Mouse (Mus musculus) lung, embryonic 16.5 days (tissue): Measurements from ENCODE around the gene Bhlhe40. TPM values are rescaled to one million over a fixed set of nuclear protein-coding genes. Genes with fewer than 3 reads are reported as not detected.

Source experiments
- ATAC-seq: fragments of 200-750 bp; cut with Nextera tagmentation; 2 replicates; pipeline ENCODE4 v1.8.0; 2017; ENCODE audit warnings: low read depth, mild to moderate bottlenecking, moderate library complexity
- H3K27ac ChIP-seq: fragments of 300-500 bp; sonication (generic); 2 replicates; pipeline ENCODE4 v1.5.1; 2014; ENCODE audit warnings: mild to moderate bottlenecking, control low read depth, low read length
- H3K27me3 ChIP-seq: fragments of 300-500 bp; sonication (generic); 2 replicates; pipeline ENCODE4 v1.6.1; 2014; ENCODE audit warnings: low read depth, low read length, mixed read lengths; ENCODE audit not compliant: control insufficient read depth, insufficient read depth
- H3K36me3 ChIP-seq: fragments of 300-500 bp; sonication (generic); 2 replicates; pipeline ENCODE4 v1.6.1; 2014; ENCODE audit warnings: low read length; ENCODE audit not compliant: control insufficient read depth, insufficient read depth
- H3K4me1 ChIP-seq: fragments of 300-500 bp; sonication (generic); replicated peaks from 2 replicates; pipeline ENCODE4 v1.6.1; 2014; ENCODE audit warnings: low read length, mixed read lengths; ENCODE audit not compliant: control insufficient read depth, insufficient read depth
- H3K4me2 ChIP-seq: fragments of 300-500 bp; sonication (generic); 2 replicates; pipeline ENCODE4 v1.6.1; 2014; ENCODE audit warnings: low read depth, low read length, control low read depth
- H3K4me3 ChIP-seq: fragments of 300-500 bp; sonication (generic); 2 replicates; pipeline ENCODE4 v1.5.1; 2014; ENCODE audit warnings: mild to moderate bottlenecking, low read length, control low read depth
- H3K9ac ChIP-seq: fragments of 300-500 bp; sonication (generic); 2 replicates; pipeline ENCODE4 v1.6.1; 2014; ENCODE audit warnings: low read length, control low read depth
- H3K9me3 ChIP-seq: fragments of 300-500 bp; sonication (generic); 2 replicates; pipeline ENCODE4 v1.6.1; 2016; ENCODE audit warnings: low read length; ENCODE audit not compliant: control insufficient read depth
- WGBS: fragments of 180-500 bp; shearing (Covaris S2); extraction: QIAGEN DNeasy Blood & Tissue Kit; methylation state at CpG from one replicate; pipeline ENCODE4 v1.1.7; 2014; 5-methylcytosine and 5-hydroxymethylcytosine counted together
- polyA plus RNA-seq: library from polyadenylated mRNA; unstranded; fragments of >200 nt; fragmentation: Nextera tagmentation; extraction: Ambion mirVana; gene quantifications from 2 replicates; pipeline ENCODE4 v1.2.1, GENCODE M21; 2015

Gene Bhlhe40
- polyA plus RNA-seq = 14.8 and 16.2 TPM in 2 replicates

- H3K4me2 ChIP-seq = peak within 1 kb of the TSS; percentile 93
- peak within 1 kb of the TSS; percentile 76 for H3K9ac ChIP-seq
- no peaks in the 10 kb centered on the region for H3K9me3 ChIP-seq
- H3K27ac ChIP-seq = peak within 1 kb of the TSS; percentile 99
- peak within 1 kb of the TSS; percentile 68 for H3K4me3 ChIP-seq
- peak; percentile 89 for ATAC-seq
- WGBS = 0% methylated on average over 26 of the region's 43 CpGs
- peaks cover 3% of the 10 kb centered on the region; the same call in 1 of the 2 replicates for H3K36me3 ChIP-seq
- no peaks in the 10 kb centered on the region for H3K27me3 ChIP-seq
- H3K4me1 ChIP-seq = peaks cover 11% of the 10 kb centered on the region
Observed at GRCm38 (mm10) chr6:108660206-108660877, at the start of gene Bhlhe40. Bhlhe40 (plus strand) TSS chr6:108660629.

- no peaks in the 10 kb centered on the region for H3K36me3 ChIP-seq
- H3K4me1 ChIP-seq = no peaks in the 10 kb centered on the region
- no peak overlapping the region for H3K9ac ChIP-seq
- WGBS = 43% methylated on average over 3 of the region's 3 CpGs
- no peak overlapping the region for H3K4me3 ChIP-seq
- ATAC-seq = no peak
- no peak overlapping the region for H3K27ac ChIP-seq
- no peaks in the 10 kb centered on the region for H3K9me3 ChIP-seq
- H3K4me2 ChIP-seq = no peak overlapping the region
- H3K27me3 ChIP-seq = no peaks in the 10 kb centered on the region
Observed at GRCm38 (mm10) chr6:108611663-108612062, 48.8 kb upstream of the Bhlhe40 start.

GRCm38 (mm10) chr6:108618025-108618424 is 42.4 kb upstream of the Bhlhe40 start:
- 81% methylated on average over 10 of the region's 10 CpGs for WGBS
- no peak overlapping the region for H3K27ac ChIP-seq
- no peaks in the 10 kb centered on the region for H3K27me3 ChIP-seq
- no peak overlapping the region for H3K4me3 ChIP-seq
- H3K36me3 ChIP-seq = no peaks in the 10 kb centered on the region
- H3K9me3 ChIP-seq = no peaks in the 10 kb centered on the region
- H3K4me2 ChIP-seq = no peak overlapping the region
- H3K4me1 ChIP-seq = no peaks in the 10 kb centered on the region
- H3K9ac ChIP-seq = no peak overlapping the region
- no peak for ATAC-seq

- Histone ChIP-seq H3K9ac (no peak overlapping the region), H3K9me3 (no peaks in the 10 kb centered on the region), H3K27ac (no peak overlapping the region), H3K4me1 (no peaks in the 10 kb centered on the region), H3K36me3 (no peaks in the 10 kb centered on the region), H3K27me3 (no peaks in the 10 kb centered on the region), H3K4me3 (no peak overlapping the region), H3K4me2 (no peak overlapping the region)
- 84% methylated on average over 4 of the region's 4 CpGs for WGBS
- ATAC-seq = no peak
Observed at GRCm38 (mm10) chr6:108623028-108623565, 37.3 kb upstream of the Bhlhe40 start.

DNA sequence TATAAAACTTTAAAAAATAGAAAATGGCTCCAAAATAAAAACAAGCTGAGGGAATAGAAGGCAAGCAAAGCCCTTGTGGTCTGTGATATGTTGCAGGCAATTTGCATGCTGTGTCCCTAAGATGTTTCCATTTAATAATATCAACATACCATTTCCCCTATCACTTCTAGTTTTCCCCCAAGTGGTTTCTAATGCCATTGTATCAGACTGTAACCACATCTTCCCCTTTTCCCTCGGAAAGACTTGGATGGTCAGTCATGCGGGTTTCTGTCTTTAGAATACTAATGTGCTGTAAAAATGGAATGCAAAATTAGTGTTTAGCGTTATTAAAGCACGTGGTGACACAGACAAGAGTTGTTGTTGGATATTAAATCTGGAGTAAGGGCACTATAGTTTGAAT is 35.5 kb upstream of the Bhlhe40 start:
- Histone ChIP-seq H3K4me2 (no peak overlapping the region), H3K27me3 (no peaks in the 10 kb centered on the region), H3K9me3 (peaks cover 2% of the 10 kb centered on the region; the same call in 1 of the 2 replicates), H3K9ac (no peak overlapping the region), H3K4me1 (no peaks in the 10 kb centered on the region), H3K4me3 (no peak overlapping the region), H3K36me3 (no peaks in the 10 kb centered on the region), H3K27ac (no peak overlapping the region)
- 80% methylated on average over 4 of the region's 4 CpGs for WGBS
- ATAC-seq = no peak

GRCm38 (mm10) chr6:108630701-108631100 is 29.7 kb upstream of the Bhlhe40 start:
- no peaks in the 10 kb centered on the region for H3K27me3 ChIP-seq
- H3K4me2 ChIP-seq = no peak overlapping the region
- H3K27ac ChIP-seq = no peak overlapping the region
- no peak for ATAC-seq
- no peak overlapping the region for H3K9ac ChIP-seq
- H3K36me3 ChIP-seq = no peaks in the 10 kb centered on the region
- no peak overlapping the region for H3K4me3 ChIP-seq
- H3K4me1 ChIP-seq = no peaks in the 10 kb centered on the region
- H3K9me3 ChIP-seq = peaks cover 2% of the 10 kb centered on the region; the same call in 1 of the 2 replicates

- H3K36me3 ChIP-seq = no peaks in the 10 kb centered on the region
- H3K27ac ChIP-seq = peak overlapping the region; percentile 36
- H3K27me3 ChIP-seq = no peaks in the 10 kb centered on the region
- H3K4me1 ChIP-seq = 0 out of 2 replicates have a peak, but pooled peaks cover 8% of the 10 kb centered on the region
- H3K9me3 ChIP-seq = no peaks in the 10 kb centered on the region
- no peak overlapping the region for H3K4me3 ChIP-seq
- no peak overlapping the region for H3K4me2 ChIP-seq
- peak; percentile 89 for ATAC-seq
- WGBS = 57% methylated on average over 6 of the region's 6 CpGs
- no peak overlapping the region for H3K9ac ChIP-seq
Observed at GRCm38 (mm10) chr6:108638157-108638833, 22.1 kb upstream of the Bhlhe40 start.

GRCm38 (mm10) chr6:108642020-108642419 is 18.4 kb upstream of the Bhlhe40 start:
- H3K9ac ChIP-seq = no peak overlapping the region

DNA sequence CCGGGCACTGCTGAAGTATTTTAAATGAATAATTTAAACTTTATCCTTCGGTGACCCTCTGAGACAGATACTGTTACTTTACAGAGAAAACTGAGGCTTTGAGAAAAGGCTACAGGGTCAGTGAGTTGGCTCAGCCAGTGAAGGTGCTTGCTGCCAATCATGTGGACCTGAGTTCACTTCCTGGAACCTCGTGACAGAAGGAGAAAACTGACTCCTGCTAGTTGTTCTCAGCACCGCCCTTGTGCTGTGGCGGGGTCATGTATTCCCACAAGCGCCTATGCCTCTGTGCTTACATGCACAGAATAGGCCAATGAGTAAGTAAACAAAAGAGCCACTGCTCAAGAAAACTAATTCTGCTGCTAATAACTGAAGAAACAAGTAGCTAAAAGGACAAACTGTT is 17.4 kb upstream of the Bhlhe40 start:
- H3K36me3 ChIP-seq = no peaks in the 10 kb centered on the region
- no peak overlapping the region for H3K27ac ChIP-seq
- 0 out of 2 replicates have a peak, but pooled peaks cover 6% of the 10 kb centered on the region for H3K4me1 ChIP-seq
- no peak overlapping the region for H3K4me2 ChIP-seq
- H3K27me3 ChIP-seq = no peaks in the 10 kb centered on the region
- WGBS = 64% methylated on average over 6 of the region's 6 CpGs
- no peaks in the 10 kb centered on the region for H3K9me3 ChIP-seq
- no peak overlapping the region for H3K9ac ChIP-seq
- ATAC-seq = no peak
- H3K4me3 ChIP-seq = no peak overlapping the region

More at GRCm38 (mm10) chr6:108642020-108642419, 18.4 kb upstream of the Bhlhe40 start:
- H3K27me3 ChIP-seq = no peaks in the 10 kb centered on the region
- ATAC-seq = no peak
- H3K9me3 ChIP-seq = no peaks in the 10 kb centered on the region
- H3K27ac ChIP-seq = no peak overlapping the region
- H3K36me3 ChIP-seq = no peaks in the 10 kb centered on the region
- WGBS = 65% methylated on average over 7 of the region's 7 CpGs
- no peak overlapping the region for H3K4me2 ChIP-seq
- no peak overlapping the region for H3K4me3 ChIP-seq
- 0 out of 2 replicates have a peak, but pooled peaks cover 8% of the 10 kb centered on the region for H3K4me1 ChIP-seq
